Mouse (Mus musculus): Measurements from ENCODE around the gene Pglyrp1.

DNA sequence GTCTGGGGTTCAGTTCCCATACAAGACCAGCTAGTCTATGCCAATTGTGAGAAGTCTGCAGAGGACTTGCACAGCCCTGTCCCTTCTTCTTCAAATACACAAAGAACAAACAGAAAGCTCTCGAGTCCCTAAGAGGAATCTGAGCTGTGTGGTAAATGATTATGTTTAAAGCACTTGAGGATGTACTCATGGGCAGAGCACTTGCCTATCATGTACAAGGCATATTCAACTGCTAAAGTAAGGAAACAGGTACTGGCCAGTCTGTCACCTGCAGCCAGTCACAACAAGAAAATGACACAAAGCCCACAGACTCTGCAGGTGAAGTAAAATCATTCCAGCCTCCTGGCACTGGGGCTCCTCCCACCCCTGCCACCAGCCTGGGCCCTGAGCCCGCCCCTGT lies 29.4 kb downstream of the Pglyrp1 start:
- TF ChIP-seq POLR2A (IDR thresholded peaks at IDR 0.05; ENCODE audit: borderline replicate concordance, control insufficient read depth, low read depth, low read length), result no peak
- TF ChIP-seq CTCF (IDR thresholded peaks at IDR 0.05; ENCODE audit: control insufficient read depth, insufficient read depth, low read length), result no peak

Measured in bone marrow, adult 2 months (tissue).